Mouse (Mus musculus) hindbrain, embryonic 15.5 days (tissue): Measurements from ENCODE around the gene Tdrd1. TPM values are rescaled to one million over a fixed set of nuclear protein-coding genes. Genes with fewer than 3 reads are reported as not detected.
"Not testable (repeated sequence)": the region's sequence is repeated elsewhere in the genome, so short reads cannot be mapped to it uniquely, and the experiment has no call there.

Experiments used
- ATAC-seq: fragments of 200-750 bp; cut with Nextera tagmentation; 2 replicates; pipeline ENCODE4 v1.8.0; 2017; ENCODE audit warnings: low read depth, moderate number of reproducible peaks, moderate TSS enrichment; ENCODE audit not compliant: low FRiP score
- H3K27ac ChIP-seq: fragments of 300-500 bp; sonication (generic); replicated peaks from 2 replicates; pipeline ENCODE4 v1.5.1; 2015; ENCODE audit warnings: mild to moderate bottlenecking, inconsistent platforms
- H3K27me3 ChIP-seq: fragments of 300-500 bp; sonication (generic); 2 replicates; pipeline ENCODE4 v1.6.1; 2015; ENCODE audit warnings: control low read depth, inconsistent platforms
- H3K36me3 ChIP-seq: fragments of 300-500 bp; sonication (generic); 2 replicates; pipeline ENCODE4 v1.6.1; 2015; ENCODE audit warnings: control low read depth, inconsistent platforms
- H3K4me1 ChIP-seq: fragments of 300-500 bp; sonication (generic); replicated peaks from 2 replicates; pipeline ENCODE4 v1.6.1; 2015; ENCODE audit warnings: control low read depth, inconsistent platforms
- H3K4me2 ChIP-seq: fragments of 300-500 bp; sonication (generic); 2 replicates; pipeline ENCODE4 v1.6.1; 2015; ENCODE audit warnings: moderate library complexity, mild to moderate bottlenecking, inconsistent platforms
- H3K4me3 ChIP-seq: fragments of 300-500 bp; sonication (generic); 2 replicates; pipeline ENCODE4 v1.5.1; 2015; ENCODE audit warnings: mild to moderate bottlenecking, inconsistent platforms
- H3K9ac ChIP-seq: fragments of 300-500 bp; sonication (generic); 2 replicates; pipeline ENCODE4 v1.6.1; 2015; ENCODE audit warnings: inconsistent platforms
- H3K9me3 ChIP-seq: fragments of 300-500 bp; sonication (generic); 2 replicates; pipeline ENCODE4 v1.6.1; 2016; ENCODE audit warnings: control low read depth, inconsistent platforms
- whole genome bisulfite sequencing: fragments of 180-500 bp; shearing (Covaris S2); methylation state at CpG from one replicate; pipeline ENCODE4 v1.1.7; 2015; 5-methylcytosine and 5-hydroxymethylcytosine counted together
- polyA plus RNA-seq: library from polyadenylated mRNA; unstranded; fragments of >200 nt; fragmentation: Nextera tagmentation; extraction: Ambion mirVana; gene quantifications from 2 replicates; pipeline ENCODE4 v1.2.1, GENCODE M21; 2015

Tdrd1 gene
- 1.1 and 1.3 TPM in 2 replicates for polyA plus RNA-seq

- Histone ChIP-seq H3K4me2 (peak within 1 kb of the TSS; percentile 51), H3K27me3 (peaks cover 3% of the 10 kb centered on the region; the same call in 1 of the 2 replicates), H3K4me3 (peak within 1 kb of the TSS; percentile 17), H3K4me1 (peaks cover 6% of the 10 kb centered on the region), H3K9me3 (no peaks in the 10 kb centered on the region), H3K27ac (no peak within 1 kb of the TSS), H3K9ac (no peak within 1 kb of the TSS), H3K36me3 (no peaks in the 10 kb centered on the region)
- ATAC-seq: no peak
- WGBS: 63% methylated on average over 44 of the region's 44 CpGs
Measured at GRCm38 (mm10) chr19:56826047-56826631, at the start of gene Tdrd1. Gene Tdrd1, plus strand, starts transcription at chr19:56826209.

DNA sequence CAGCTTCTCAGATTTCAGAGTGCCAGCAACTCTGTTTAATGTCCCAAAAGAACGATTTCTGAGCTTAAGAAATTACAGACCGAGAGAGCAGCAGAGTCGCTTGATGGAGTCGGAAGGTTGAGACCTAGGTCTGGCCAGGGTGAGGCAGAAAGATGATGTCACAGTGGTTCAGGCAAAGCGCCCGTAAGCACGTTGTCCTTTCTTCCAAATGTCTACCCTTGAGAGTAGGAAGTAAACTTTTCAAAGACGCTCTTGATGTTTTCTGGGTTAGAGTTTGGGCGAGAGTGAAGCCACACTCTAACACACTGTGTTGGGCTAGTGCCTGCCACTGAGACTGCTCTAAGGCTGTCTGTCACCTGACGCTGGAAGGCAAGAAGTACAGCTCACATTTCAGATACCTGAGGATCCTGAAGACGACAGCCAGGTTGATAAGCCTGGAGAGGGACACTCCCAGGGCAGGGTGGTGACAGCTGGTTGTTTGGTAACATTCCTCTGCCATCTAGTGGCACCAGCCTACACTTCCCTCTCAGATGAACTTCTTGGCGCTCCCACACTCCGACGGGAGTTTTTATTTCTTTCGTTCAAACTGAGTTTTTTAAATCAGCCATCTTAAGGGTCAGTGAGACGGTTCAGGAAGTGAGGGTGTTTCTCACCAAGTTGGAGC is 49.2 kb upstream of the Tdrd1 start:
- Histone ChIP-seq H3K27me3 (peaks cover 11% of the 10 kb centered on the region), H3K4me3 (no peak overlapping the region), H3K36me3 (no peaks in the 10 kb centered on the region), H3K9ac (no peak overlapping the region), H3K4me2 (no peak overlapping the region), H3K27ac (no peak overlapping the region), H3K9me3 (no peaks in the 10 kb centered on the region), H3K4me1 (peaks cover 8% of the 10 kb centered on the region)
- no peak for ATAC-seq
- WGBS: 48% methylated on average over 16 of the region's 16 CpGs

DNA sequence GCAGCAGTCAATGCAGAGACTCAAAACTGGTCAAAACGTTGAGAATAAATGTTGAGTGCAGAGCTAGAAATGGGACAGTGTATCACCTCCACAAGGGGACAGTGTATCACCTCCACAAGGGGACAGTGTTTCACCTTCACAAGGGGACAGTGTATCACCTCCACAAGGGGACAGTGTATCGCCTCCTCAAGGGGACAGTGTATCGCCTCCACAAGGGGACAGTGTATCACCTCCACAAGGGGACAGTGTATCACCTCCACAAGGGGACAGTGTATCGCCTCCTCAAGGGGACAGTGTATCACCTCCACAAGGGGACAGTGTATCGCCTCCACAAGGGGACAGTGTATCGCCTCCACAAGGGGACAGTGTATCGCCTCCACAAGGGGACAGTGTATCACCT is 47.5 kb upstream of the Tdrd1 start:
- H3K4me3 ChIP-seq, H3K4me2 ChIP-seq, H3K4me1 ChIP-seq, ATAC-seq, H3K27ac ChIP-seq, H3K9me3 ChIP-seq, H3K36me3 ChIP-seq, H3K9ac ChIP-seq: not testable (repeated sequence)
- 98% methylated on average over 7 of the region's 7 CpGs for WGBS
- H3K27me3 ChIP-seq: peaks cover 11% of the 10 kb centered on the region

- Histone ChIP-seq H3K9me3 (no peaks in the 10 kb centered on the region), H3K27me3 (no peaks in the 10 kb centered on the region), H3K4me1 (no peaks in the 10 kb centered on the region), H3K27ac (no peak overlapping the region), H3K36me3 (peaks cover 37% of the 10 kb centered on the region), H3K4me3 (no peak overlapping the region), H3K9ac (no peak overlapping the region), H3K4me2 (no peak overlapping the region)
- no peak for ATAC-seq
- WGBS: 92% methylated on average over 7 of the region's 7 CpGs
Measured at GRCm38 (mm10) chr19:56787911-56788310, 38.1 kb upstream of the Tdrd1 start.

GRCm38 (mm10) chr19:56788952-56789351 is 37.1 kb upstream of the Tdrd1 start:
- no peak overlapping the region for H3K9ac ChIP-seq
- H3K4me1 ChIP-seq: no peaks in the 10 kb centered on the region
- 89% methylated on average over 5 of the region's 5 CpGs for WGBS
- no peaks in the 10 kb centered on the region for H3K9me3 ChIP-seq
- no peak for ATAC-seq
- no peaks in the 10 kb centered on the region for H3K27me3 ChIP-seq
- H3K4me2 ChIP-seq: no peak overlapping the region
- no peak overlapping the region for H3K27ac ChIP-seq
- H3K36me3 ChIP-seq: peaks cover 44% of the 10 kb centered on the region
- no peak overlapping the region for H3K4me3 ChIP-seq

GRCm38 (mm10) chr19:56797376-56797775 is 28.6 kb upstream of the Tdrd1 start:
- Histone ChIP-seq H3K4me3 (no peak overlapping the region), H3K27me3 (no peaks in the 10 kb centered on the region), H3K4me1 (no peaks in the 10 kb centered on the region), H3K36me3 (peaks cover 78% of the 10 kb centered on the region), H3K4me2 (no peak overlapping the region), H3K9me3 (no peaks in the 10 kb centered on the region), H3K9ac (no peak overlapping the region), H3K27ac (no peak overlapping the region)
- WGBS: 95% methylated on average over 11 of the region's 11 CpGs
- no peak for ATAC-seq

DNA sequence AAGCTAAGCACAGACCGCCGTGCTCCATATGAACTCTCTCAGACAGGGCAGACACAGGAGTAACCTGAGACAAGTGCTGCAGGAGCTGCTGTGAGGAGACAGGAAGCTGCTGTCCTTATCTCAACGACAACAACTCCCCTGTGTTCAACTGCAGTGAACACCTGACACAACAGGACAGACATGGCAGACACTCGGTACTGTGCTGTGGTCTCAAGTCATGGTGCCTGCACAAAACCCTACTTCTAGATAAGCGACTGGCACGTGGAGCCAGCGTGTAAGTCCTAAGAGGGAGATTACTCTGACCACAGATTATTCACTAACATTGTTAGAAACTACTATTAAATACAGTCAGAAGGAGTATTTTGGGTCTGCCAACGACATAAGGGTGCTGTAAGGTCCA is 25.8 kb upstream of the Tdrd1 start:
- H3K27me3 ChIP-seq: no peaks in the 10 kb centered on the region
- no peak overlapping the region for H3K9ac ChIP-seq
- no peaks in the 10 kb centered on the region for H3K4me1 ChIP-seq
- H3K4me2 ChIP-seq: no peak overlapping the region
- no peak overlapping the region for H3K27ac ChIP-seq
- H3K36me3 ChIP-seq: peaks cover 54% of the 10 kb centered on the region
- H3K4me3 ChIP-seq: no peak overlapping the region
- no peaks in the 10 kb centered on the region for H3K9me3 ChIP-seq
- WGBS: 92% methylated on average over 8 of the region's 8 CpGs
- ATAC-seq: no peak

DNA sequence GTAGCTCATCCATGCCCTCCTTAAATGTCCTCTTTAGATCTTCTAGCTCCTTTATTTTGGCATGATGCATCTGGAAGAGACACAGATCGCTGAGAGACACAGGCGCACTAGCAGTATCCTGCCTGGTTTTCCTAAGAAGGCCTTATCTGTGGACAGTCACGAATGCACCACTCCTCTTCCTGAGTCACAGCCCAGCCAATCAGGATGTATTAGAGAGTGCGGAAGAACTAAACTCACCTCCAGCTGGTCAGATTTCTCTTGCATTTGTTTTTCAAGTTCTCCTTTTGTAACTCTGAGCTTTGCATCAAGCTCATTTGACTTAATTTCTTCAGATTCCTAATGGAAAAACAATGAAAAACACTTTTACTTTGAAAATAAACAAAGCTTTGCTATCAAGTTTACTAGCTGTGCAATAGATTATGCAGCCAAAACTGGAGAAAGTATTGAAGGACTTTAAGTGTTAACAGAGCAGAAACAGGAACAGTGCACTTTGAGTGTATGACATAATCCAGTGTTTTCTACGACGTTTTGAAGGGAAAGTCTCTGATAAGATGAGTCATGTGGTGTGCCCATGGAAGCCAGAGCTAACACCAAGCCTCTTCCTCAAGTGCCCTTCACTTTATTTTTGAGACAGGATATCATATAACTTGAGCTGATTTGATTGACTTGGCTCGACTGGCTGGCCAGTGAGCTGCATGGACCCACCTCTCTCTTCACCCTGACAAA is 24.9 kb upstream of the Tdrd1 start:
- H3K36me3 ChIP-seq: peaks cover 53% of the 10 kb centered on the region
- ATAC-seq: no peak
- WGBS: 90% methylated on average over 7 of the region's 7 CpGs

GRCm38 (mm10) chr19:56801656-56802351 is 24.2 kb upstream of the Tdrd1 start:
- 95% methylated on average over 10 of the region's 10 CpGs for WGBS
- no peak for ATAC-seq
- Histone ChIP-seq H3K4me3 (no peak overlapping the region), H3K36me3 (peaks cover 50% of the 10 kb centered on the region), H3K9ac (no peak overlapping the region), H3K4me2 (no peak overlapping the region), H3K4me1 (no peaks in the 10 kb centered on the region), H3K9me3 (no peaks in the 10 kb centered on the region), H3K27me3 (no peaks in the 10 kb centered on the region), H3K27ac (no peak overlapping the region)

More for the DNA sequence above, 24.9 kb upstream of the Tdrd1 start:
- H3K9ac ChIP-seq: no peak overlapping the region
- no peak overlapping the region for H3K4me3 ChIP-seq
- H3K4me2 ChIP-seq: no peak overlapping the region
- H3K9me3 ChIP-seq: no peaks in the 10 kb centered on the region
- H3K27me3 ChIP-seq: no peaks in the 10 kb centered on the region
- H3K4me1 ChIP-seq: no peaks in the 10 kb centered on the region
- H3K27ac ChIP-seq: no peak overlapping the region

DNA sequence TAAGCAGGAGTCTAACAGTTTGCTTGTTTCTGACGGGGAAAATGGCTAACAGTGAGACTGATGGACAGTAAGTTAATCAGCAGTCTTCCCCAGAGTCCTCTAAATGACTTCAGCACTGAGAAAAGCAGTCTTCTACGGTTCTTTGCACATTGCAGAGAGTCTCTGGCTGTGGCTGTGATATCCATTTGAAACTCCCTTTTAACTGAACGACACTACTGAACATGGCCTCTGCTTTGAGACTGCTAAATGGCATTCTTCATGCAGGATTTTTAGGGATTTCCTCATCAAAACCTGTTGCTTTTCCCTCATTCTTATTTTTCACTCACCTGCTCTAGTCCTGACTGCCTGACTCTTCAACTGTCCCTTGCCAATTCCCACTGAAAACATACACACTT is 23.7 kb upstream of the Tdrd1 start:
- Histone ChIP-seq H3K27me3 (no peaks in the 10 kb centered on the region), H3K4me1 (no peaks in the 10 kb centered on the region), H3K4me2 (no peak overlapping the region), H3K4me3 (no peak overlapping the region), H3K36me3 (peaks cover 54% of the 10 kb centered on the region), H3K9me3 (no peaks in the 10 kb centered on the region), H3K27ac (no peak overlapping the region), H3K9ac (no peak overlapping the region)
- no peak for ATAC-seq
- 75% methylated on average over 3 of the region's 3 CpGs for WGBS

- no peaks in the 10 kb centered on the region for H3K27me3 ChIP-seq
- H3K4me1 ChIP-seq: no peaks in the 10 kb centered on the region
- ATAC-seq: no peak
- H3K9ac ChIP-seq: no peak overlapping the region
- no peaks in the 10 kb centered on the region for H3K9me3 ChIP-seq
- 77% methylated on average over 2 of the region's 2 CpGs for WGBS
- peaks cover 44% of the 10 kb centered on the region for H3K36me3 ChIP-seq
- H3K27ac ChIP-seq: no peak overlapping the region
- H3K4me3 ChIP-seq: no peak overlapping the region
- no peak overlapping the region for H3K4me2 ChIP-seq
Measured at GRCm38 (mm10) chr19:56805366-56805765, 20.6 kb upstream of the Tdrd1 start.

GRCm38 (mm10) chr19:56807122-56807521 is 18.9 kb upstream of the Tdrd1 start:
- Histone ChIP-seq H3K4me1 (no peaks in the 10 kb centered on the region), H3K36me3 (peaks cover 26% of the 10 kb centered on the region), H3K4me3 (no peak overlapping the region), H3K9me3 (no peaks in the 10 kb centered on the region), H3K27ac (no peak overlapping the region), H3K27me3 (no peaks in the 10 kb centered on the region), H3K9ac (no peak overlapping the region), H3K4me2 (no peak overlapping the region)
- WGBS: 79% methylated on average over 5 of the region's 5 CpGs
- no peak for ATAC-seq
